Mouse (Mus musculus): ENCODE data around the gene Sema5b.
"Not testable (repeated sequence)": the region's sequence is repeated elsewhere in the genome, so short reads cannot be mapped to it uniquely, and the experiment has no call there.

Sema5b gene

GRCm38 (mm10) chr16:35555596-35556482 is 14.9 kb downstream of the Sema5b start:
- DNase-seq = no peak

GRCm38 (mm10) chr16:35557038-35557437 is 16.1 kb downstream of the Sema5b start:
- no peak for DNase-seq

DNA sequence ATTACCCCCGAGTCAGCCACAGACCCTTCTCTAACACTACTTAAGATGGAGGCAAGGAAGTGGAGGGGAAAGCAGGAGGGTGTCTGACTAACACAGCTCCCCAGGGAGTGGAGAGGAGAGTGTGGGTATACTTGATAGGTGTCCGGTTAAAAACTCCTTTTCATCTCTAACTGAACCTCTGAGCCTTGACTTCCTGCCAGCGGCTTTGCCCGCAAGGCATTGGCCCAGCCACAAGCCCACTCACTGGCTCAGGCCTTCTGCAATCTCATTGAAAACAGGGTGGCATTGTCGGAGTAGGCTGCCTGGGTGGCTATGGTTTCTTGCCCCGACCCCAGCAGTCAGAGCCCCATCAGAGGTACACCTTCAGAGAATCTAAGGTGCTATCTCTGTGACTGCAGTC is 20.6 kb downstream of the Sema5b start:
- no peak for DNase-seq

- DNase-seq = no peak
Observed at GRCm38 (mm10) chr16:35564246-35564905, 23.4 kb downstream of the Sema5b start.

GRCm38 (mm10) chr16:35565601-35566000 is 24.7 kb downstream of the Sema5b start:
- DNase-seq = not testable (repeated sequence)

DNA sequence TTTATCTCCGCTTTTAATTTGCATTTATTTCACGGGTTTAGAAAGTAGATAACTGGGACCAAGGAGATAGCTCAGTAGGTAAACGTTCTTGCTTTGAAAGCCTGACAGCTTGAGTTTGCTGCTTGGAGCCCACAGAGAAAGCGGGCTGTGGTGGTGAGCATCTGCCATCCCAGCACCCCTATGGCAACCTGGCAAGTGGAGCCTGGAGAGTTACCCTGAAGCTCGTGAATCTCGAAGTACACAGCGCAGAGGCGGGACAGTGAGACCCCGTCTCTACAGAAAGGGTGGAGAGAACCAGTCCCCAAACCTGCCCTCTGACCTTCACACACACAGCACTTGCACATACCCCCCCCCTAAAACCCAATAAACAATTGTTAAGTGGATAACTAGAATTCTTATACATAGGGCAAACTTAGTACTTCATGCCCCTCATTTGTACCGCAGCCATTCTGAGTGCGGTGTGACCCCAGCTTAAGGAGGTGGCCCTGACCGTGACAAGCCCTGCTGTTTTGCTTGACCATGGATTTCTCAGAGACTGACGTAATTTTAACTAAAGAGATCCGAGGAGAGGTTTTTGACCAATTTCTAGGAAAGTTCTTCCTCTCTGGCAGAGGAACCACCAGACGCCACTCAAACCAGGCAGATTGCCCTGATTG is 27.4 kb downstream of the Sema5b start:
- DNase-seq = no peak

- DNase-seq = no peak
Observed at GRCm38 (mm10) chr16:35569347-35569746, 28.4 kb downstream of the Sema5b start.

GRCm38 (mm10) chr16:35569758-35570157 is 28.8 kb downstream of the Sema5b start:
- no peak for DNase-seq

GRCm38 (mm10) chr16:35570627-35571026 is 29.7 kb downstream of the Sema5b start:
- no peak for DNase-seq

DNA sequence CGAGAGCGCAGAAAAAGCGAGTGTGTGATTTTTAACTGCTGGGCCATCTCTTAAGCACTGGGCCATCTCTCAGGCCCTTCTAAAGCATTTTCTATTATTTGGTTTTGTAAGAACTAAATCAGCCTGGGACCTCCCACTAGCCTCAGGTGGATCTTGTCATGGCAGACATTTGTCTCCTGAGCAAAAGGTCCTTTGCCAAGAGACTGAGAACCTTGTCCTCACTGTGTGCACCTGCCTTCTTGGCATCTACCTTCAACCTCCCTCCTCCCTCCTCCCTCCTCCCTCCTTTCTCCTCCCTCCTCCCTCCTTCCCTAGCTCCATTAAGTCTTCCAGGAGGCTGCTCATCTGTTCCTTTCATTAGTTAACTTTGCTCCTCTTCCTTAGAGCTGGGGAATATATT is 32.6 kb downstream of the Sema5b start:
- DNase-seq = no peak

- no peak for DNase-seq
Observed at GRCm38 (mm10) chr16:35577181-35577941, 36.4 kb downstream of the Sema5b start.

- DNase-seq = no peak
Observed at GRCm38 (mm10) chr16:35581299-35581698, 40.4 kb downstream of the Sema5b start.

- DNase-seq = no peak
Observed at GRCm38 (mm10) chr16:35583551-35584080, 42.7 kb downstream of the Sema5b start.

GRCm38 (mm10) chr16:35585126-35585694 is 44.3 kb downstream of the Sema5b start:
- DNase-seq = no peak

DNA sequence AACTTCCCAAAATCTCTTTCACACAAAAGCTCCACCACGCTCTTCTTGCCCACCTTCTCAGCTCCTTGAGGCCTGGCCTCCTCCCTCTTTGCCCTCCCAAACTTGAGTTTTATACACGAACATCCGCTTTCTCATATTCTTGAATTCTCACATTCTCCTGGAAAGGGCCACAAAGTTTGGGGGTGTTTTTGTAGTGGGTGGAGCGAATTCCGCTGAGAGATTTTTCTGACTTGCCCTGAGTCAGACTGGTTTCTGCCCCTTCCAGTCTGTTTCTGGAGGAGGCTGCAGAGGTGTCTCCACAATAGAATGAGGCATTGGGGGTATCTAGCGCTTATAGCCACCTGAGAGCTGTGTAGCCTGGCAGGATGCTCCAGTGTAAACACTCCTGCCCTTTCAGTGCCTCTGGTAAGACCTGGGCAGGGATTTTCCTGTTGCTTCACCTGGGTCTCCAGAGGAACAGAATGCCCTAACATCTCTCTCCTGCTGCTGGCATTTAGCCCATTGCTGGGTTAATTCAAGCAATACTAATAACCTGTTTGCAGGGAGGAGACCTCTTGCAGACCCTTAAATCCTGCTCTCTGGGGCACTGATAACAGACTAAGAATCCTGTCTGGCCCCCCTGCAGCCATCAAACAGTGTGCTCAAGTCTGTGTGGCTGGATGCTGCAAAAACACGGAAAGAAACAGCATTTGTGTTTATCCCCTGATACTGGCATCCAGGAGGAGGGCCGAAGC is 46.3 kb downstream of the Sema5b start:
- no peak for DNase-seq

DNA sequence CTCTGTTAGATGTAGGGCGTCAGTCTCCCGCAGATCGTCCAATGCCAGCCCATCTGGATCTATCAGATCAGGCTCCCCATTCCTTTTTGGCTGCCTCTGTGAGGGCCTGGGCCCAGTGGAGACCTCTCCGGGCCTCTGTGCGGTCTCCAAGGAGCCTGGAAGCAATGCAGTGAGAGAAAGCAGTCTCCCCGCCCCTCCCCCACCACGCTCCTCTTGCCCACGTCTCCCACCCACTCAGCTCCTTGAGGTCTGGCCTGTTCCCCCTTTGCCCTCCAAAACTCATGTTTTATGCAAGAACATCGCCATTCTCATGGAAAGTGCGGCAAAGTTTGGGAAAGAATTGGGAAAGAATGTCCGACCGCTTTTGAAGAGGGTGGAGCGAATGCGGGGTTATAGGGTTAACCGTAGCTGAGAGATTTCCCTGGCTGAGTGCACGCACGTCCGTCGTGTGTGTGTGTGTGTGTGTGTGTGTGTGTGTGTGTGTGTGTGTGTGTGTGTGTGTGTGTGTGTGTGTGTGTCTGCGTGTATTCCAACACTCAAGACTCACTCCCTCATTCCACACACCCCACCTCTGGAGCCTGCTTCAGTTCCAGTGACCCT is 47.0 kb downstream of the Sema5b start:
- DNase-seq = no peak

- no peak for DNase-seq
Observed at GRCm38 (mm10) chr16:35588731-35589151, 47.8 kb downstream of the Sema5b start.

DNA sequence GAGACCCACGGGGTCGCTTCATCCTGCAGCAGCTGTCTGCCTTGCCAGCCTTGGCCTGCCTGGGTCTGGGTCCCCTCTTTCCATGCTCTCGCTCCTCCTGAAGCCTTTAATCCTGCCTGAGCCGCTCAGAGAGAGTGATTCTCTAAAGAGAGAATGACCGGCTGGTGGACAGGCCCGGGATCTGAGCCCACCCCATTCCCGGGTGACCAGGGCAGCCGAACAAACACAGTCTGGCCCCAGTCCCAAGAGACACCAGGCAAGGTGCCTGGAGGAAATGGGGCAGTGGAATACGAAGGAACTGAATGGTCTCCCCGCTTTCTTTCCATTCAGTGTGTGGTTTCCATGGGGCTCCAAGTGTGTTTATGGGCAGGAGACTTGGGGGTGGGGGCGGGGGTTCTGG is 50.8 kb downstream of the Sema5b start:
- no peak for DNase-seq

GRCm38 (mm10) chr16:35592274-35593065 is 51.5 kb downstream of the Sema5b start:
- DNase-seq = no peak

- DNase-seq = no peak
Observed at GRCm38 (mm10) chr16:35593474-35593873, 52.5 kb downstream of the Sema5b start.

Measured in B cell, adult 2 months (primary cell).